Mouse (Mus musculus): ENCODE results near the gene Sv2a. TPM values are rescaled to one million over a fixed set of nuclear protein-coding genes. Genes with fewer than 3 reads are reported as not detected.

Sv2a gene
- total and polyA plus RNA-seq, 2 experiments from 2014 or later = 10.8 to 15.4 TPM

- Histone ChIP-seq H3K4me3 (ENCODE audit: low read depth, low read length) (no peak overlapping the region), H3K4me2 (ENCODE audit: low read depth, low read length) (no peak overlapping the region), H3K27ac (ENCODE audit: low read depth) (no peak overlapping the region), H3K9me3 (replicated peaks; ENCODE audit: control insufficient read depth, low read length) (no peaks in the 10 kb centered on the region), H3K36me3 (replicated peaks; ENCODE audit: control insufficient read depth, insufficient read depth, low read length) (no peaks in the 10 kb centered on the region), H3K9ac (replicated peaks; ENCODE audit: low read depth, low read length) (no peak overlapping the region), H3K4me1 (ENCODE audit: control insufficient read depth, insufficient read depth) (0 out of 2 replicates have a peak, but pooled peaks cover under 1% of the 10 kb centered on the region), H3K27me3 (ENCODE audit: control insufficient read depth, insufficient read depth, low read length) (no peaks in the 10 kb centered on the region)
- 67% methylated on average over 2 of the region's 2 CpGs for WGBS
- ATAC-seq (ENCODE audit: insufficient read depth, low read depth) (no peak), DNase-seq (ENCODE audit: low spot score) (no peak)
- TF ChIP-seq EP300 (IDR thresholded peaks at IDR 0.05; ENCODE audit: low read depth) = no peak
- TF ChIP-seq CTCF (IDR thresholded peaks at IDR 0.05; ENCODE audit: low read depth) = no peak
Measured at GRCm38 (mm10) chr3:96230404-96230803, 49.5 kb downstream of the Sv2a start.

GRCm38 (mm10) chr3:96230910-96231757, 50.2 kb downstream of the Sv2a start:
- no peak overlapping the region for H3K4me3 ChIP-seq (ENCODE audit: low read depth, low read length)
- H3K27me3 ChIP-seq (ENCODE audit: control insufficient read depth, insufficient read depth, low read length) = no peaks in the 10 kb centered on the region
- H3K9ac ChIP-seq (replicated peaks; ENCODE audit: low read depth, low read length) = no peak overlapping the region
- TF ChIP-seq CTCF (IDR thresholded peaks at IDR 0.05; ENCODE audit: low read depth) = no peak
- TF ChIP-seq EP300 (IDR thresholded peaks at IDR 0.05; ENCODE audit: low read depth) = no peak
- H3K27ac ChIP-seq (ENCODE audit: low read depth) = no peak overlapping the region
- no peak for DNase-seq (ENCODE audit: low spot score)
- H3K9me3 ChIP-seq (replicated peaks; ENCODE audit: control insufficient read depth, low read length) = no peaks in the 10 kb centered on the region
- no peaks in the 10 kb centered on the region for H3K36me3 ChIP-seq (replicated peaks; ENCODE audit: control insufficient read depth, insufficient read depth, low read length)
- H3K4me1 ChIP-seq (ENCODE audit: control insufficient read depth, insufficient read depth) = no peaks in the 10 kb centered on the region
- 0 out of 2 replicates have a peak, but pooled peaks have one; percentile 22 for ATAC-seq (ENCODE audit: insufficient read depth, low read depth)
- H3K4me2 ChIP-seq (ENCODE audit: low read depth, low read length) = no peak overlapping the region
- WGBS = 57% methylated on average over 4 of the region's 4 CpGs

- 30% methylated on average over 2 of the region's 2 CpGs for WGBS
- Histone ChIP-seq H3K27me3 (ENCODE audit: control insufficient read depth, insufficient read depth, low read length) (no peaks in the 10 kb centered on the region), H3K4me3 (ENCODE audit: low read depth, low read length) (no peak overlapping the region), H3K36me3 (replicated peaks; ENCODE audit: control insufficient read depth, insufficient read depth, low read length) (no peaks in the 10 kb centered on the region), H3K9me3 (replicated peaks; ENCODE audit: control insufficient read depth, low read length) (no peaks in the 10 kb centered on the region), H3K9ac (replicated peaks; ENCODE audit: low read depth, low read length) (no peak overlapping the region), H3K27ac (ENCODE audit: low read depth) (no peak overlapping the region), H3K4me2 (ENCODE audit: low read depth, low read length) (no peak overlapping the region), H3K4me1 (ENCODE audit: control insufficient read depth, insufficient read depth) (no peaks in the 10 kb centered on the region)
- DNase-seq (ENCODE audit: low spot score) = no peak
- TF ChIP-seq CTCF (IDR thresholded peaks at IDR 0.05; ENCODE audit: low read depth) (no peak), EP300 (IDR thresholded peaks at IDR 0.05; ENCODE audit: low read depth) (no peak)
- no peak for ATAC-seq (ENCODE audit: insufficient read depth, low read depth)
Measured at GRCm38 (mm10) chr3:96231758-96232120, 50.8 kb downstream of the Sv2a start.

- no peaks in the 10 kb centered on the region for H3K27me3 ChIP-seq (ENCODE audit: control insufficient read depth, insufficient read depth, low read length)
- no peak for ATAC-seq (ENCODE audit: insufficient read depth, low read depth)
- H3K4me2 ChIP-seq (ENCODE audit: low read depth, low read length) = no peak overlapping the region
- H3K9ac ChIP-seq (replicated peaks; ENCODE audit: low read depth, low read length) = no peak overlapping the region
- WGBS = 85% methylated on average over 2 of the region's 2 CpGs
- no peak overlapping the region for H3K27ac ChIP-seq (ENCODE audit: low read depth)
- peaks cover 10% of the 10 kb centered on the region; the same call in 1 of the 2 replicates for H3K4me1 ChIP-seq (ENCODE audit: control insufficient read depth, insufficient read depth)
- H3K36me3 ChIP-seq (replicated peaks; ENCODE audit: control insufficient read depth, insufficient read depth, low read length) = no peaks in the 10 kb centered on the region
- no peak for DNase-seq (ENCODE audit: low spot score)
- no peaks in the 10 kb centered on the region for H3K9me3 ChIP-seq (replicated peaks; ENCODE audit: control insufficient read depth, low read length)
- TF ChIP-seq EP300 (IDR thresholded peaks at IDR 0.05; ENCODE audit: low read depth) = no peak
- no peak for TF ChIP-seq CTCF (IDR thresholded peaks at IDR 0.05; ENCODE audit: low read depth)
- H3K4me3 ChIP-seq (ENCODE audit: low read depth, low read length) = no peak overlapping the region
Measured at GRCm38 (mm10) chr3:96234914-96235313, 54.0 kb downstream of the Sv2a start.

GRCm38 (mm10) chr3:96235836-96236235, 54.9 kb downstream of the Sv2a start:
- Histone ChIP-seq H3K36me3 (replicated peaks; ENCODE audit: control insufficient read depth, insufficient read depth, low read length) (no peaks in the 10 kb centered on the region), H3K27me3 (ENCODE audit: control insufficient read depth, insufficient read depth, low read length) (no peaks in the 10 kb centered on the region), H3K4me3 (ENCODE audit: low read depth, low read length) (no peak overlapping the region), H3K4me1 (ENCODE audit: control insufficient read depth, insufficient read depth) (peaks cover 12% of the 10 kb centered on the region), H3K9me3 (replicated peaks; ENCODE audit: control insufficient read depth, low read length) (no peaks in the 10 kb centered on the region), H3K27ac (ENCODE audit: low read depth) (no peak overlapping the region), H3K4me2 (ENCODE audit: low read depth, low read length) (no peak overlapping the region), H3K9ac (replicated peaks; ENCODE audit: low read depth, low read length) (no peak overlapping the region)
- ATAC-seq (ENCODE audit: insufficient read depth, low read depth) (no peak), DNase-seq (ENCODE audit: low spot score) (no peak)
- 57% methylated on average over 3 of the region's 3 CpGs for WGBS
- TF ChIP-seq EP300 (IDR thresholded peaks at IDR 0.05; ENCODE audit: low read depth) = no peak
- TF ChIP-seq CTCF (IDR thresholded peaks at IDR 0.05; ENCODE audit: low read depth) = no peak
